Mouse (Mus musculus) intestine, postnatal 0 days (tissue): ENCODE data around the gene Ptprcap. TPM values are rescaled to one million over a fixed set of nuclear protein-coding genes. Genes with fewer than 3 reads are reported as not detected.
A peak's percentile ranks its signal among the peaks of the same experiment; 100 is the strongest.

Experiments used
- ATAC-seq: fragments of 200-750 bp; cut with Nextera tagmentation; 2 replicates; pipeline ENCODE4 v1.8.0; 2017; ENCODE audit warnings: mild to moderate bottlenecking, moderate TSS enrichment, moderate library complexity
- H3K27ac ChIP-seq: fragments of 300-500 bp; sonication (generic); 2 replicates; pipeline ENCODE4 v1.5.1; 2014; ENCODE audit warnings: mild to moderate bottlenecking, low read depth, low read length, moderate library complexity
- H3K27me3 ChIP-seq: fragments of 300-500 bp; sonication (generic); replicated peaks from 2 replicates; pipeline ENCODE4 v1.6.1; 2014; ENCODE audit warnings: low read length, mixed read lengths; ENCODE audit not compliant: control insufficient read depth, insufficient read depth
- H3K36me3 ChIP-seq: fragments of 300-500 bp; sonication (generic); 2 replicates; pipeline ENCODE4 v1.6.1; 2014; ENCODE audit warnings: mild to moderate bottlenecking, moderate library complexity; ENCODE audit not compliant: control insufficient read depth, insufficient read depth
- H3K4me1 ChIP-seq: fragments of 300-500 bp; sonication (generic); replicated peaks from 2 replicates; pipeline ENCODE4 v1.6.1; 2014; ENCODE audit warnings: antibody characterized with exemption, low read length, mixed read lengths; ENCODE audit not compliant: control insufficient read depth, insufficient read depth
- H3K4me2 ChIP-seq: fragments of 300-500 bp; sonication (generic); replicated peaks from 2 replicates; pipeline ENCODE4 v1.6.1; 2014; ENCODE audit warnings: low read depth, mild to moderate bottlenecking, moderate library complexity
- H3K4me3 ChIP-seq: fragments of 300-500 bp; sonication (generic); 2 replicates; pipeline ENCODE4 v1.5.1; 2014; ENCODE audit warnings: low read depth, low read length
- H3K9ac ChIP-seq: fragments of 300-500 bp; sonication (generic); 2 replicates; pipeline ENCODE4 v1.6.1; 2014; ENCODE audit warnings: mild to moderate bottlenecking, low read depth, low read length
- H3K9me3 ChIP-seq: fragments of 300-500 bp; sonication (generic); 2 replicates; pipeline ENCODE4 v1.6.1; 2016; ENCODE audit warnings: mixed run types; ENCODE audit not compliant: control insufficient read depth
- CTCF ChIP-seq: sonication (generic); IDR thresholded peaks from 2 replicates; pipeline ENCODE4 v1.5.1; 2016; ENCODE audit warnings: low read depth, mild to moderate bottlenecking, control low read depth, antibody characterized with exemption, moderate library complexity
- WGBS: fragments of 180-500 bp; shearing (Covaris S2); extraction: QIAGEN DNeasy Blood & Tissue Kit; methylation state at CpG from one replicate; pipeline ENCODE4 v1.1.7; 2014; 5-methylcytosine and 5-hydroxymethylcytosine counted together
- polyA plus RNA-seq: library from polyadenylated mRNA; unstranded; fragments of >200 nt; fragmentation: Nextera tagmentation; extraction: Ambion mirVana; gene quantifications from 2 replicates; pipeline ENCODE4 v1.2.1, GENCODE M21; 2015

Ptprcap gene
- polyA plus RNA-seq, 1 experiment from 2014 or later: 3.4 TPM

DNA sequence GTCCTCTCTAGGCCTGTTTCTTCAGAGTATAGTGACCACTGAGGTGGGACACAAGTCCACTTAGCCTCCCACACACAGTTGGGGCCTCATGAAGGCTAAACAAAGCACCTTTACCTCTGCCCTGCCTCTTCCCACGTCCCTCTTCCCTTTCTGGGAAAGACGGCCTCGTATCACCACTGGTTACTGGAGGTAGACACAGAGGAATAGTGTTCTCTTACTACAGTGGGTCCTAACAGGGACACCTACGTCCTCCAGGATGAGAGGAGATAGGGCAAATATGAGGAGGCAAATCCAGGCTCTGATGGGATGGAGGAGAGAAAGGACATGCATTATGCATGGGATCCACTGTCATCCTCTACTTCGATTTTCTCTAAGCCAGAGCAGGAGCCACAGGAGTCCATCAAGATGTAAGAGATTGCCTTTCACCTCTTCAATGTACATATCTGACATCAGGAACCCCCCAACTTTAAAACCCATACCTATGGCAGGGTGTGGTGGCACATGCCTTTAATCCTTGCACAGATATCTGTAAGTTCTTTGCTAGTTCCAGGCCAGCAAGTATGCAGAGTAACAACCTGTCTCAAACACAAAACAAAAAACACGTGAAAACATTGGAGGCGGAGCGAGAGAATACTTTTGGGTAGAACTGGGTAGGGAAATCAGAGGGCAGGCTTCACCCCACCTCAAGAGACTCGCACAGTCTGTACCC, 5.5 kb upstream of the Ptprcap start:
- Histone ChIP-seq H3K27me3 (no peaks in the 10 kb centered on the region), H3K4me1 (peaks cover 9% of the 10 kb centered on the region; the same call in 1 of the 2 replicates), H3K9me3 (no peaks in the 10 kb centered on the region), H3K9ac (0 out of 2 replicates have a peak overlapping the region, but pooled peaks have one; percentile 95), H3K4me3 (peak overlapping the region; percentile 84), H3K27ac (no peak overlapping the region), H3K36me3 (peaks cover 30% of the 10 kb centered on the region), H3K4me2 (peak overlapping the region; percentile 80)
- 0 out of 2 replicates have a peak, but pooled peaks have one; percentile 0 for ATAC-seq
- WGBS: 42% methylated on average over 9 of the region's 9 CpGs
- no peak for TF ChIP-seq CTCF

- peak within 1 kb of the TSS; percentile 95 for H3K9ac ChIP-seq
- peaks cover 9% of the 10 kb centered on the region; the same call in 1 of the 2 replicates for H3K4me1 ChIP-seq
- H3K27ac ChIP-seq: peak within 1 kb of the TSS; percentile 95
- no peak for TF ChIP-seq CTCF
- peaks cover 35% of the 10 kb centered on the region for H3K36me3 ChIP-seq
- H3K27me3 ChIP-seq: no peaks in the 10 kb centered on the region
- no peaks in the 10 kb centered on the region for H3K9me3 ChIP-seq
- under 1% methylated on average over 33 of the region's 33 CpGs for WGBS
- peak; percentile 85 for ATAC-seq
- H3K4me3 ChIP-seq: peak within 1 kb of the TSS; percentile 84
- H3K4me2 ChIP-seq: peak within 1 kb of the TSS; percentile 80
Observed at GRCm38 (mm10) chr19:4148491-4148806, 5.0 kb upstream of the Ptprcap start, which contains the start of gene Coro1b. TSS of gene Coro1b (plus strand) at chr19:4148619.

DNA sequence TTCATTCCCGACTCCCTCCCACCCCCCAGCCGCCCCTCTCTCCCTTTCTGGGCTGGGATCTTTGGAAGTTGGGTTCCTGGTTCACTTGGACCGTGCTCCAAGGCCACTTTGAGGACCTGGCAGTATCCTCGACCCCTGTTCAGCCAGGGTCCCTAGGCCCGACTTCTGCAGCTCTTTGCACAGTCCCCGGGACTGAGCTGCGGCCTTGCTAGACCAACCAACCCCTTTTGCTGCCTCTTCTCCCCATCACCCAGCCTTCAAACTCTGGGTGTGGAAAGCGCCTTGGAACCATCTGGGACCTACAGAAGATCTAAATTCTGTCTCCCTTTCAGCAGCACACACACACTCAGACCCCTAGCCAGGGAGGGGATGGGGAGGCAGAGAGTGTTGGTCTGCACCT, 4.6 kb upstream of the Ptprcap start:
- Histone ChIP-seq H3K4me2 (peak overlapping the region; percentile 80), H3K36me3 (peaks cover 39% of the 10 kb centered on the region), H3K9me3 (no peaks in the 10 kb centered on the region), H3K27ac (peak overlapping the region; percentile 95), H3K4me1 (peaks cover 9% of the 10 kb centered on the region; the same call in 1 of the 2 replicates), H3K9ac (peak overlapping the region; percentile 95), H3K4me3 (peak overlapping the region; percentile 84), H3K27me3 (no peaks in the 10 kb centered on the region)
- WGBS: 3% methylated on average over 7 of the region's 8 CpGs
- ATAC-seq: no peak
- TF ChIP-seq CTCF: no peak

GRCm38 (mm10) chr19:4149283-4149682, 4.1 kb upstream of the Ptprcap start:
- ATAC-seq: no peak; the same call in 1 of the 2 replicates
- TF ChIP-seq CTCF: no peak
- Histone ChIP-seq H3K9me3 (no peaks in the 10 kb centered on the region), H3K9ac (peak overlapping the region; percentile 95), H3K27me3 (no peaks in the 10 kb centered on the region), H3K27ac (peak overlapping the region; percentile 95), H3K36me3 (peaks cover 43% of the 10 kb centered on the region), H3K4me1 (peaks cover 9% of the 10 kb centered on the region; the same call in 1 of the 2 replicates), H3K4me2 (peak overlapping the region; percentile 80), H3K4me3 (peak overlapping the region; percentile 84)
- 68% methylated on average over 11 of the region's 11 CpGs for WGBS

DNA sequence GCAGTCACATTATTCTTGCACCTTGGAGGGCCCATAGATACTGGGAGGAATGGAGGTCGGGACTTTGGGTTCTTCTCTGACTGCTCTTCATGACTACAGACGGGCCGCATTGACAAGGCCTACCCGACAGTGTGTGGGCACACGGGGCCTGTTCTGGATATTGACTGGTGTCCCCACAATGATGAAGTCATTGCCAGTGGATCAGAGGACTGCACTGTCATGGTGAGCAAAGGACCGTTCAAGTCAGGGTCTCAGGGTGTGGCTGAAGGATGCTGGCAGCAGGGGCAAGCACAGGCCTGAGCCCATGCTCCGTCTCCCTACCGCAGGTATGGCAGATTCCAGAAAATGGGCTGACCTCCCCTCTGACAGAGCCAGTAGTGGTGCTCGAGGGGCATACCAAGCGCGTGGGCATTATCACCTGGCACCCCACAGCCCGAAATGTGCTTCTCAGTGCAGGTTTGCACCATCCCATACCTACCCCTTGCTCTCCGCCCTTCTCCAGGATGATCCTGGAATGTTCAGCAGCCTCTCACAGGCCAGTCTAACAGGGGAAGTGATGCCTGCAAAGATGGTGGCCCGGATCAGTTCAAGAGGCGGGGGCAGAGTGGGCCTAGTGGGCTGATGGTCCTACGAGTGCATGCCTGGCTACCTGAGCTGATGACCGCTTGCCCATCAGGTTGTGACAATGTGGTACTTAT, 3.5 kb upstream of the Ptprcap start:
- no peak for TF ChIP-seq CTCF
- Histone ChIP-seq H3K9me3 (no peaks in the 10 kb centered on the region), H3K4me2 (peak overlapping the region; percentile 80), H3K36me3 (peaks cover 43% of the 10 kb centered on the region), H3K4me3 (peak overlapping the region; percentile 84; the same call in 1 of the 2 replicates), H3K9ac (no peak overlapping the region), H3K27me3 (no peaks in the 10 kb centered on the region), H3K4me1 (peaks cover 9% of the 10 kb centered on the region; the same call in 1 of the 2 replicates), H3K27ac (peak overlapping the region; percentile 7; the same call in 1 of the 2 replicates)
- no peak; the same call in 1 of the 2 replicates for ATAC-seq
- 86% methylated on average over 17 of the region's 17 CpGs for WGBS
